Mouse (Mus musculus) lung, postnatal 0 days (tissue): ENCODE measurements at regions not wholly inside any gene's neighbourhood (a gene's known extent, or its start where the extent isn't known, plus 50 kb on each side); places are given as distances from the start of the nearest gene placed in this dataset.

Experiments used
- CTCF ChIP-seq: IDR thresholded peaks from 2 replicates; pipeline ENCODE4 v1.5.1; 2016; ENCODE audit warnings: antibody characterized with exemption, mild to moderate bottlenecking
- EP300 ChIP-seq: IDR thresholded peaks from 2 replicates; pipeline ENCODE4 v1.6.1; 2016; ENCODE audit warnings: antibody characterized with exemption, mild to moderate bottlenecking, control low read depth

DNA sequence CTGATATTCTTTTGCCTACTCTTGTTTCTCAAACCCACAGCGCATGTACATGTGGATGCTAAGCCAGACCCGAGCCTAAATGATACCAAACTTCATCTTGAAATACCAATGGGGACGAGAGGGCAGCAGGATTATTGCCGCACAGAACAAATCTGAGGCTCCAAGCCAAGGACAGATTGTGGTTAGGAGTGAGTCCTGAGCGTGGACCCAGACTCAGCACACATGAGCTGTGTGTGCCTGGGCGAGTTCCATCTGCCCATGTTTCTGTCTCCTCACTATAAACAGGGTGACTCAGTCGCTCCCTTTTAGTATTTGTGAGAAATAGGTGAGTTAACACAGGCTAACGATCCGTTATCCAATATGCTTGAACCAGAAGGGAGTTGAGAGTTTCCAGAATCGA, 92.4 kb upstream of the Gadd45a start:
- no peak for TF ChIP-seq CTCF
- no peak for TF ChIP-seq EP300
